Mouse (Mus musculus): ENCODE data around the gene Cxcr2. TPM values are rescaled to one million over a fixed set of nuclear protein-coding genes. Genes with fewer than 3 reads are reported as not detected.

Gene Cxcr2
- polyA plus RNA-seq (2014; fragmentation: Nextera tagmentation; extraction: Ambion mirVana), result 0.07 and 0.08 TPM in 2 replicates

DNA sequence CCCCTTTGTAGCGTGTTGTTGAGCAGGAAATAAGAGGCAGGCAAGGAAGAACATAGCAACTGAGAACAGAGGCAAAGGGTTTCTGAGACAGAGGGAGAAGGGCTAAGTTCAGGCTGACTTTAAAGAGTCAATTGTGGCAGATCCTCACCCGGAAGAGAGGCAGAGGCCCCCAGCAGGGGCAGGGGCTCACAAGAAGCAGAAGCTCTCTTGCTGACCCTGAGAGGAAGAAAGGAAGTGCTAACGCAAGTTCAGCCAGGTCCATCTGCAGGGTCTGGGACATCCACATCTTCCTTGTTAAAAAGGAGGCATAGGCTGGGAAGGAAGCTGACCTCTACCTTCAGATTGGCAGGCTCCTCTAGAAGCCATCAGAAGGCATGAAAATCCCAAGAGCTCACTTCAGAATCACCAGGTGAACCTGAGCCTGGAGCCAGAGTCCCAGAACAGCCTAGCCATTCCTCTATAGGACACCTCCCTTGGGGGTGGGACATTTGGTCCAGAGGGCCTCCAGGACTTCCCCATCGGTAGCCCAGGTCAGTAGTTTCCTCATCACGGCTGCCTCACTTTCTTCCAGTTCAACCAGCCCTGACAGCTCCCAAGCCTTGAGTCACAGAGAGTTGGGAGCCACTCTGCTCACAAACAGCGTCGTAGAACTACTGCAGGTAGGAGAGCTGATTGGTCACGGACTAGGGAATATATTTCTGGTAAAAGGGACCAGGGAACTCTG, at the start of gene Cxcr2:
Gene Cxcr2, plus strand, starts transcription at position 529 of the 724 bp plus-strand sequence.
- ATAC-seq (replicated peaks; ENCODE audit: insufficient number of reproducible peaks, low FRiP score, low TSS enrichment, low read depth) (no peak), DNase-seq (ENCODE audit: low spot score) (no peak)
- Histone ChIP-seq H3K9me3 (replicated peaks; ENCODE audit: control insufficient read depth, low read length) (no peaks in the 10 kb centered on the region), H3K36me3 (replicated peaks; ENCODE audit: control insufficient read depth, insufficient read depth, low read depth, low read length) (no peaks in the 10 kb centered on the region), H3K27me3 (ENCODE audit: control insufficient read depth, insufficient read depth, low read length) (no peaks in the 10 kb centered on the region), H3K9ac (replicated peaks; ENCODE audit: low read length) (no peak within 1 kb of the TSS), H3K4me2 (ENCODE audit: low read depth, low read length) (no peak within 1 kb of the TSS), H3K4me1 (ENCODE audit: control insufficient read depth, insufficient read depth, low read length) (no peaks in the 10 kb centered on the region), H3K27ac (replicated peaks; ENCODE audit: low read depth, low read length) (no peak within 1 kb of the TSS), H3K4me3 (ENCODE audit: low read depth, low read length) (no peak within 1 kb of the TSS)
- WGBS, result 72% methylated on average over 8 of the region's 8 CpGs

GRCm38 (mm10) chr1:74105660-74106059, 48.1 kb upstream of the Cxcr2 start:
- Histone ChIP-seq H3K27ac (replicated peaks; ENCODE audit: low read depth, low read length) (no peak overlapping the region), H3K4me2 (ENCODE audit: low read depth, low read length) (no peak overlapping the region), H3K4me3 (ENCODE audit: low read depth, low read length) (no peak overlapping the region), H3K36me3 (replicated peaks; ENCODE audit: control insufficient read depth, insufficient read depth, low read depth, low read length) (no peaks in the 10 kb centered on the region), H3K9ac (replicated peaks; ENCODE audit: low read length) (no peak overlapping the region), H3K9me3 (replicated peaks; ENCODE audit: control insufficient read depth, low read length) (no peaks in the 10 kb centered on the region), H3K27me3 (ENCODE audit: control insufficient read depth, insufficient read depth, low read length) (no peaks in the 10 kb centered on the region), H3K4me1 (ENCODE audit: control insufficient read depth, insufficient read depth, low read length) (peaks cover 9% of the 10 kb centered on the region)
- no peak for ATAC-seq (replicated peaks; ENCODE audit: insufficient number of reproducible peaks, low FRiP score, low TSS enrichment, low read depth)
- WGBS, result 93% methylated on average over 4 of the region's 4 CpGs
- no peak for DNase-seq (ENCODE audit: low spot score)

GRCm38 (mm10) chr1:74106214-74106613, 47.6 kb upstream of the Cxcr2 start:
- Histone ChIP-seq H3K4me1 (ENCODE audit: control insufficient read depth, insufficient read depth, low read length) (peaks cover 11% of the 10 kb centered on the region), H3K27ac (replicated peaks; ENCODE audit: low read depth, low read length) (no peak overlapping the region), H3K36me3 (replicated peaks; ENCODE audit: control insufficient read depth, insufficient read depth, low read depth, low read length) (no peaks in the 10 kb centered on the region), H3K9me3 (replicated peaks; ENCODE audit: control insufficient read depth, low read length) (no peaks in the 10 kb centered on the region), H3K4me2 (ENCODE audit: low read depth, low read length) (no peak overlapping the region), H3K9ac (replicated peaks; ENCODE audit: low read length) (no peak overlapping the region), H3K27me3 (ENCODE audit: control insufficient read depth, insufficient read depth, low read length) (no peaks in the 10 kb centered on the region), H3K4me3 (ENCODE audit: low read depth, low read length) (no peak overlapping the region)
- DNase-seq (ENCODE audit: low spot score), result no peak
- no peak for ATAC-seq (replicated peaks; ENCODE audit: insufficient number of reproducible peaks, low FRiP score, low TSS enrichment, low read depth)
- WGBS, result 69% methylated on average over 6 of the region's 6 CpGs

- WGBS, result 73% methylated on average over 5 of the region's 5 CpGs
- ATAC-seq (replicated peaks; ENCODE audit: insufficient number of reproducible peaks, low FRiP score, low TSS enrichment, low read depth), result no peak
- H3K9me3 ChIP-seq (replicated peaks; ENCODE audit: control insufficient read depth, low read length), result no peaks in the 10 kb centered on the region
- no peaks in the 10 kb centered on the region for H3K36me3 ChIP-seq (replicated peaks; ENCODE audit: control insufficient read depth, insufficient read depth, low read depth, low read length)
- peaks cover 16% of the 10 kb centered on the region for H3K4me1 ChIP-seq (ENCODE audit: control insufficient read depth, insufficient read depth, low read length)
- no peak overlapping the region for H3K4me2 ChIP-seq (ENCODE audit: low read depth, low read length)
- H3K9ac ChIP-seq (replicated peaks; ENCODE audit: low read length), result no peak overlapping the region
- DNase-seq (ENCODE audit: low spot score), result no peak
- no peaks in the 10 kb centered on the region for H3K27me3 ChIP-seq (ENCODE audit: control insufficient read depth, insufficient read depth, low read length)
- no peak overlapping the region for H3K27ac ChIP-seq (replicated peaks; ENCODE audit: low read depth, low read length)
- H3K4me3 ChIP-seq (ENCODE audit: low read depth, low read length), result no peak overlapping the region
These were observed 45.7 kb upstream of the Cxcr2 start for GRCm38 (mm10) chr1:74107931-74108618.

DNA sequence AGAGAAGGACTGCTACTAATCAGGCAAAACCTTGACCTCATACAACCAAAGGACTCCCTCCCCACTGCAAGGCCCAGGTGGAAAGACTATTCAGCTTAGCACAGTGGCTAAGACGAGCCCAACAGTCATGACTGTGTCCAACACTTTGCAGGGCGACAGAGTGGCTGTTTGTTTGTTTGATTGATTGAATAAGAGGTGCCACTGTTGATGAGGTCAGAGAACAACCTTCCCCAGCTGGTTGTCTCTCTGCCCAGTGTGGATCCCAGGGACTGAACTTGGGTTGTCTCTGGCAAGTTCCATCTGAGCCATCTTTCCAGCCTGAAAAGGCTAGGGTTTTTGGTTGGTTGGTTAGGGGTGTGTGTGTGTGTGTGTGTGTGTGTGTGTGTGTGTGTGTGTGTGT, 44.1 kb upstream of the Cxcr2 start:
- H3K4me2 ChIP-seq (ENCODE audit: low read depth, low read length), result no peak overlapping the region
- ATAC-seq (replicated peaks; ENCODE audit: insufficient number of reproducible peaks, low FRiP score, low TSS enrichment, low read depth), result no peak
- WGBS, result 55% methylated on average over 2 of the region's 2 CpGs

GRCm38 (mm10) chr1:74110932-74111695, 42.7 kb upstream of the Cxcr2 start:
- no peaks in the 10 kb centered on the region for H3K36me3 ChIP-seq (replicated peaks; ENCODE audit: control insufficient read depth, insufficient read depth, low read depth, low read length)
- peaks cover 7% of the 10 kb centered on the region for H3K4me1 ChIP-seq (ENCODE audit: control insufficient read depth, insufficient read depth, low read length)
- H3K9me3 ChIP-seq (replicated peaks; ENCODE audit: control insufficient read depth, low read length), result no peaks in the 10 kb centered on the region
- WGBS, result 4% methylated on average over 8 of the region's 8 CpGs
- peak; percentile 71 for DNase-seq (ENCODE audit: low spot score)
- no peak overlapping the region for H3K4me3 ChIP-seq (ENCODE audit: low read depth, low read length)
- H3K4me2 ChIP-seq (ENCODE audit: low read depth, low read length), result no peak overlapping the region
- H3K27ac ChIP-seq (replicated peaks; ENCODE audit: low read depth, low read length), result peak overlapping the region; percentile 56; the same call in 1 of the 2 replicates
- no peaks in the 10 kb centered on the region for H3K27me3 ChIP-seq (ENCODE audit: control insufficient read depth, insufficient read depth, low read length)
- ATAC-seq (replicated peaks; ENCODE audit: insufficient number of reproducible peaks, low FRiP score, low TSS enrichment, low read depth), result peak; percentile 78
- H3K9ac ChIP-seq (replicated peaks; ENCODE audit: low read length), result 0 out of 2 replicates have a peak overlapping the region, but pooled peaks have one; percentile 18

More for the DNA sequence above, 44.1 kb upstream of the Cxcr2 start:
- DNase-seq (ENCODE audit: low spot score), result no peak
- Histone ChIP-seq H3K36me3 (replicated peaks; ENCODE audit: control insufficient read depth, insufficient read depth, low read depth, low read length) (no peaks in the 10 kb centered on the region), H3K4me1 (ENCODE audit: control insufficient read depth, insufficient read depth, low read length) (peaks cover 7% of the 10 kb centered on the region), H3K9me3 (replicated peaks; ENCODE audit: control insufficient read depth, low read length) (no peaks in the 10 kb centered on the region), H3K27ac (replicated peaks; ENCODE audit: low read depth, low read length) (no peak overlapping the region), H3K4me3 (ENCODE audit: low read depth, low read length) (no peak overlapping the region), H3K27me3 (ENCODE audit: control insufficient read depth, insufficient read depth, low read length) (no peaks in the 10 kb centered on the region), H3K9ac (replicated peaks; ENCODE audit: low read length) (no peak overlapping the region)

GRCm38 (mm10) chr1:74111696-74112030, 42.1 kb upstream of the Cxcr2 start:
- Histone ChIP-seq H3K4me3 (ENCODE audit: low read depth, low read length) (no peak overlapping the region), H3K27ac (replicated peaks; ENCODE audit: low read depth, low read length) (peak overlapping the region; percentile 56; the same call in 1 of the 2 replicates), H3K9me3 (replicated peaks; ENCODE audit: control insufficient read depth, low read length) (no peaks in the 10 kb centered on the region), H3K9ac (replicated peaks; ENCODE audit: low read length) (no peak overlapping the region), H3K4me2 (ENCODE audit: low read depth, low read length) (no peak overlapping the region), H3K27me3 (ENCODE audit: control insufficient read depth, insufficient read depth, low read length) (no peaks in the 10 kb centered on the region), H3K36me3 (replicated peaks; ENCODE audit: control insufficient read depth, insufficient read depth, low read depth, low read length) (no peaks in the 10 kb centered on the region), H3K4me1 (ENCODE audit: control insufficient read depth, insufficient read depth, low read length) (peaks cover 7% of the 10 kb centered on the region)
- ATAC-seq (replicated peaks; ENCODE audit: insufficient number of reproducible peaks, low FRiP score, low TSS enrichment, low read depth), result no peak; the same call in none of the 2 replicates
- DNase-seq (ENCODE audit: low spot score), result no peak
- 14% methylated on average over 6 of the region's 6 CpGs for WGBS
